Mouse (Mus musculus) thymus, adult 2 months (tissue): ENCODE data around the gene Trmt1l. TPM values are rescaled to one million over a fixed set of nuclear protein-coding genes. Genes with fewer than 3 reads are reported as not detected.

Source experiments
- DNase-seq: peaks from one replicate; pipeline ENCODE4 v3.0.0; 2021
- H3K27ac ChIP-seq: fragments of 200-500 bp; 2 replicates; pipeline ENCODE4 v1.5.1; 2012; ENCODE audit warnings: low read length, control low read depth; ENCODE audit not compliant: control insufficient read depth, insufficient read depth
- H3K27me3 ChIP-seq: fragments of 200-500 bp; 2 replicates; pipeline ENCODE4 v1.6.1; 2012; ENCODE audit warnings: mild to moderate bottlenecking, low read length, moderate library complexity, mixed read lengths; ENCODE audit not compliant: control insufficient read depth, insufficient read depth
- H3K36me3 ChIP-seq: fragments of 200-500 bp; 2 replicates; pipeline ENCODE4 v1.6.1; 2012; ENCODE audit warnings: mild to moderate bottlenecking, low read length, moderate library complexity; ENCODE audit not compliant: control insufficient read depth, insufficient read depth
- H3K4me1 ChIP-seq: fragments of 200-500 bp; replicated peaks from 2 replicates; pipeline ENCODE4 v1.6.1; 2012; ENCODE audit warnings: low read length; ENCODE audit not compliant: control insufficient read depth, insufficient read depth
- H3K4me3 ChIP-seq: fragments of 200-500 bp; 2 replicates; pipeline ENCODE4 v1.5.1; 2012; ENCODE audit warnings: mild to moderate bottlenecking, low read length, control low read depth, moderate library complexity; ENCODE audit not compliant: control insufficient read depth, insufficient read depth
- CTCF ChIP-seq: fragments of 200-500 bp; IDR thresholded peaks from 2 replicates; pipeline ENCODE4 v1.5.1; 2012; ENCODE audit warnings: mild to moderate bottlenecking, control low read depth, low read length, moderate library complexity, borderline replicate concordance; ENCODE audit not compliant: control insufficient read depth, poor library complexity, insufficient read depth; ENCODE audit errors: extremely low read depth
- POLR2A ChIP-seq: fragments of 200-500 bp; IDR thresholded peaks from 2 replicates; pipeline ENCODE4 v1.6.1; 2012; ENCODE audit warnings: mild to moderate bottlenecking, low read length, control low read depth, moderate library complexity; ENCODE audit not compliant: control insufficient read depth, poor library complexity, insufficient read depth; ENCODE audit errors: extremely low read depth
- WGBS: fragments of 180-500 bp; shearing (Covaris S2); methylation state at CpG from one replicate; pipeline ENCODE4 v1.1.7; 2018; 5-methylcytosine and 5-hydroxymethylcytosine counted together
- polyA plus RNA-seq: library from polyadenylated mRNA; depleted of rRNA; stranded (reverse); fragments of >200 nt; gene quantifications from 2 replicates; pipeline ENCODE4 v1.2.3, GENCODE M21; 2012; rRNA removed

The Trmt1l gene
- polyA plus RNA-seq, 1 experiment: 21.8 TPM

DNA sequence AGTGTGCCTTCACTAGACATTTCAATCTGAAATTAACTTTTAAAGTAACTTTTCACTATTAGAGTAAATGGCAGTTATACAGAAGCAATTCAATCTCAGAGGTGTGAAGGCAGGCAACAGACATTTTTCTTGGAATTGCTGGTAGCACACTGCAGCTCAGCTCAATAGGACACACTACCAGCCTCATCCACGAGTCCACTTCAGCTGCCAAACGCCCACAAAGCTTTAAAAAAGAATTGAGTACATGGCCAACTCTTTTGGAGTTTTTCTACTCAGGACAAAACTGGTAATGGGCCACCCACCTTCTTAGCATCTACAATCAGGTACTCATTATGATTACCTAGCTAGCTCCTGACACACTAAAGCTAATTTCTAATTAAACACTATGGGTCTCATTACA is 69.6 kb downstream of the Trmt1l start:
- TF ChIP-seq POLR2A: no peak
- no peak for TF ChIP-seq CTCF
- 85% methylated on average over 2 of the region's 2 CpGs for WGBS

DNA sequence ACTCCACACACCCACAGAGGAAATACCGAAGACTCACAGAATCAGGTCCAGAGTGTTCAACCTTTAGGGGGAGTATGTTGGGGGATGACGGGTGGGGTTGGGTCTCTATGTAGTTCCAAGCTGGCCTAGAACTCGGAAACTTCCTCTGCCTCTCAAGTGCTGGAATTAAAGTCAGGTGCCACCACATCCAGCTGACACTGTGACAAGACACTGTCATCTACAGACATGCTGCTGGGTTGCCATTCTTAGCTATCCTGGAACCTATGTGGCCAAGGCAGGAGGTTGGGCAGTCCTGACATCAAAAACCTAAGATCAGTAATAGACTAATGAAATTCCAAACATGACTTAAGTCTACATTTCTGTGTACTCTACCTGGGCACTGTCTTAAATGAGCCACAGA is 70.0 kb downstream of the Trmt1l start:
- Histone ChIP-seq H3K4me1 (peaks cover 4% of the 10 kb centered on the region; the same call in 1 of the 2 replicates), H3K36me3 (no peaks in the 10 kb centered on the region), H3K27me3 (no peaks in the 10 kb centered on the region), H3K27ac (no peak overlapping the region), H3K4me3 (no peak overlapping the region)
- 79% methylated on average over 3 of the region's 3 CpGs for WGBS
- no peak for DNase-seq
- TF ChIP-seq CTCF (no peak), POLR2A (no peak)

More for the DNA sequence above, 69.6 kb downstream of the Trmt1l start:
- Histone ChIP-seq H3K36me3 (no peaks in the 10 kb centered on the region), H3K4me3 (no peak overlapping the region), H3K4me1 (peaks cover 4% of the 10 kb centered on the region; the same call in 1 of the 2 replicates), H3K27me3 (no peaks in the 10 kb centered on the region), H3K27ac (no peak overlapping the region)
- DNase-seq: no peak

DNA sequence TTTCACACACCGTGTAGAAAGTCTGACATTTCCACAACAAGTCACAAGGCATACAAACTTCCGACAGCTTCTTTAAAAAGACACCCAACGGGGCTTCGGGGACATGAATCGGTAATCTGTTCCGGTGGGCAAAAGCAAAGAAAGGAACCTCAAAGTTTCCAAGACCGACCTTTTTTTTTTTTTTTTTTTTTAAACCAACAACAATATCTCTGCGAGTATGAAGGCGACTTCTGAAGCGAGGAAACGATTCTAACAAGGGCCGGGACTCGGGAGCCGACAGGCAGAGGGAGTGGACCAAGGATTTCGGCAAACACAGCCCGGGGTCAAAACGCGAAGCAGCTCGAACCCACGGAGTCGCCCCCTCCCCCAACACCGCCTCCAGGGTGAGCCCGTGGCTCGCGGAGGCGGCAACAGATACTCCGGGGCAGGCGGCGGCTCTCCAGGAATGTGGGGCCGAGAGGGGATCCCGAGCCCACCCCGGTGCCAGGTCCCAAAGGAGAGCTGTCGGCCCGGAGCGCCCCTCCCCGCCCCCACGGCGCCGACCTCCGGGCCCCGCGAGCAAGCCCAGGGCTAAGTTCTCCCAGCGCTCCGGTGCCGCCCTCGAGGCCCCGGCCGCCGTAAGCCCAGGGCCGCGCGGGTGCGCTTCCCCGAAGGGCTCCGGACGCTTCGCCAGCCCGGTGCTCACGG is 71.6 kb downstream of the Trmt1l start:
- DNase-seq: peak; percentile 65
- no peaks in the 10 kb centered on the region for H3K36me3 ChIP-seq
- peak overlapping the region; percentile 47; the same call in 1 of the 2 replicates for H3K27ac ChIP-seq
- no peaks in the 10 kb centered on the region for H3K27me3 ChIP-seq
- H3K4me3 ChIP-seq: peak overlapping the region; percentile 77
- H3K4me1 ChIP-seq: peaks cover 4% of the 10 kb centered on the region; the same call in 1 of the 2 replicates
- TF ChIP-seq CTCF (no peak), POLR2A (no peak)
- under 1% methylated on average over 59 of the region's 59 CpGs for WGBS

DNA sequence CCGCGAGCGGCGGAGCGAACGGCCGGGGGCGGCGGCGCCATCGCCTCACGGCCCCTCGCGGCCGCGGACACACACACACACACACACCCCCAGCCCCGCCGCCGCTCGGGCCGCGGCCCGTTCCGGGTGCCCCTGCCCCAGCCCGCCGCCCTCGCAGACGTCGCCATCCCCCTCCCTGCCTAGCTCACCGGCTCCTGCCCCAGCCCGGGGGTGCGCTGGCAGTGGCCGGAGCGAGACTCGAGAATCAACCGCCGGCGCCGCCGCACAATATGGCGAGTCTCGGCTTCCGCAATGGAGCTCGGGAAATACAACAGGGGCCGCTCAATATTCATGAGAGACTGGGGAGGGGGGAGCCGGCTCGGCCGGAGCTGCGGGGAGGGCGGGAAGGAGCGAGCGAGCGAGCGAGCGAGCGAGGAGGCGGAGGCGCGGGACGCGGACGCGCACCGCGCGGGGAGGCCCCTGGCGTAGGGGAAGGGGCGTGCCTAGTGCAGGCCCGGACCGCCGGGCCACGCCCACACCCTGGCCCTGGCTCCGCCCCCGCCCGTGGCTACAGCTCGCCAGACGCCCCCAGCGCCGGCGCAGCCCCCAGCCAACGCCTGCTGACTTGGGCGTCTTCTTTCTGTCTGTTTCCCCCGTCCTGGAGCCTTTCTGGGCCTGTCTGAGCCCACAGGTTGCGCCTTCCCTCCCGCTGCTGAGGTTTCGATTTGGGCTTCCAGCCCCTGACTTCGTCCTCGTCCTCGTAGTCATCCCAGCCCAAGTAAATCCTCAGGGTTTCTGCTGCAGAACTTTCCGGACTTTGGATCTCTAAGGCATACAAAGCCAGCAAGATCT is 72.4 kb downstream of the Trmt1l start, which contains the start of gene Rnf2:
Gene Rnf2 (minus strand): TSS at position 425 of the 831 bp plus-strand sequence.
- under 1% methylated on average over 89 of the region's 90 CpGs for WGBS
- TF ChIP-seq CTCF: peak; percentile 44; the same call in 1 of the 2 replicates
- peak; percentile 90 for TF ChIP-seq POLR2A
- H3K27me3 ChIP-seq: no peaks in the 10 kb centered on the region
- H3K4me1 ChIP-seq: peaks cover 4% of the 10 kb centered on the region; the same call in 1 of the 2 replicates
- H3K36me3 ChIP-seq: no peaks in the 10 kb centered on the region
- peak within 1 kb of the TSS; percentile 47; the same call in 1 of the 2 replicates for H3K27ac ChIP-seq
- DNase-seq: peak; percentile 94
- peak within 1 kb of the TSS; percentile 77 for H3K4me3 ChIP-seq

Other genes starting within 250 kb of the Trmt1l start
- gene Gm47985, start 246.0 kb upstream of the Trmt1l start, polyA plus RNA-seq: 0.13 TPM in 1 of 2 replicates, not detected in the other
- not detected in 2 replicates for gene Gm8947, start 236.2 kb upstream of the Trmt1l start, polyA plus RNA-seq
- not detected in 2 replicates for gene Gm47995, start 230.1 kb upstream of the Trmt1l start, polyA plus RNA-seq
- not detected in 2 replicates for gene 3110040M04Rik, start 224.4 kb upstream of the Trmt1l start, polyA plus RNA-seq
- not detected in 2 replicates for gene Gm47996, start 218.4 kb upstream of the Trmt1l start, polyA plus RNA-seq
- 85.7 and 93.8 TPM in 2 replicates for gene Ivns1abp, start 84.1 kb upstream of the Trmt1l start, polyA plus RNA-seq
- 7.7 and 10.2 TPM in 2 replicates for gene Swt1, start 87 bp upstream of the Trmt1l start, polyA plus RNA-seq
- 30.4 and 36.5 TPM in 2 replicates for gene Rnf2, start 72.4 kb downstream of the Trmt1l start, polyA plus RNA-seq
- 6.4 and 7.7 TPM in 2 replicates for gene Fam129a, start 142.6 kb downstream of the Trmt1l start, polyA plus RNA-seq